Mouse (Mus musculus) brain, embryonic 18.5 days (tissue): Measurements from ENCODE around the gene Hyal5.

ENCODE experiments used
- DNase-seq: peaks from one replicate; pipeline ENCODE4 v3.0.0-alpha.2; 2012; ENCODE audit warnings: low read depth, low spot score

Hyal5 gene

GRCm38 (mm10) chr6:24857697-24858096, at the start of gene Hyal5:
Hyal5 (plus strand) TSS chr6:24857997.
- no peak for DNase-seq

DNA sequence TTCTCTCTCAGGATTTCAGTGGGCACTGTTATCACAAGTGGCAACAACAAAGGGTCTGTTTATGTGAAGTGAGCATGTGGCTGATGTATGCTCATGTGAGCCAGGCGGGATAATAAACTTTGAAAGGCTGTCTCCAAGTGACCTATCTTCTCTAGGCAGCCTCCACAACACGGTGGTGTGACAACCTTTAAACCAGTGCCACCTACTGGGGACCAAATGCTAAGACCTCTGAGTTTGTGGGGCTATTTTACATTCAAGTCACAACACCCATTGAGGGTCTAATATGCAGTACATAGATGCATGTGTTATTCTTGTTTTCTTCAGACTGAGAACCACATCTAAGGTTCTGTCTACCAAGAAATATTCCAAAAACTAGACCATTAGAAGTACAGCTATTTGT, 35.7 kb upstream of the Hyal5 start:
- DNase-seq: no peak

DNA sequence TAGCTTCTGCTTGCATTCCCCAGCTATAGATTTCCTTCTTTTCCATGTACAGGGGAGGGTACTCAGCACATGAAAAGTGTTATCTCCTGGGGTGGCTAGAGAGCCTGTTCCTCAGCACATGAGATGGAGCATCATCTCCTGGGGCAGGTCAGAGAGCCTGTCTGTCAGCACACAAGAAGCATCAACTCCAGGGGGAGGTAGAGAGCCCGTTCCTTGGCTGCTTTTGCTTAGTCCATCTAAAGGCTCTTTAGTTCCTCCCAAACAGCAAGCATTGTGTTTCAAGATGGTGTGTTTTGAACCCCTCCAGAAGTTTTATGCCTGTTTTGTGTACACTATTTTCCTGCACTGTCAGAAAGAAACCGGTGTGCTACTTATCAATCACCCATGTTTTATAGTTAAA, 2.5 kb downstream of the Hyal5 start:
- DNase-seq: no peak

- no peak for DNase-seq
These were observed 5.9 kb downstream of the Hyal5 start for GRCm38 (mm10) chr6:24863649-24864048.

DNA sequence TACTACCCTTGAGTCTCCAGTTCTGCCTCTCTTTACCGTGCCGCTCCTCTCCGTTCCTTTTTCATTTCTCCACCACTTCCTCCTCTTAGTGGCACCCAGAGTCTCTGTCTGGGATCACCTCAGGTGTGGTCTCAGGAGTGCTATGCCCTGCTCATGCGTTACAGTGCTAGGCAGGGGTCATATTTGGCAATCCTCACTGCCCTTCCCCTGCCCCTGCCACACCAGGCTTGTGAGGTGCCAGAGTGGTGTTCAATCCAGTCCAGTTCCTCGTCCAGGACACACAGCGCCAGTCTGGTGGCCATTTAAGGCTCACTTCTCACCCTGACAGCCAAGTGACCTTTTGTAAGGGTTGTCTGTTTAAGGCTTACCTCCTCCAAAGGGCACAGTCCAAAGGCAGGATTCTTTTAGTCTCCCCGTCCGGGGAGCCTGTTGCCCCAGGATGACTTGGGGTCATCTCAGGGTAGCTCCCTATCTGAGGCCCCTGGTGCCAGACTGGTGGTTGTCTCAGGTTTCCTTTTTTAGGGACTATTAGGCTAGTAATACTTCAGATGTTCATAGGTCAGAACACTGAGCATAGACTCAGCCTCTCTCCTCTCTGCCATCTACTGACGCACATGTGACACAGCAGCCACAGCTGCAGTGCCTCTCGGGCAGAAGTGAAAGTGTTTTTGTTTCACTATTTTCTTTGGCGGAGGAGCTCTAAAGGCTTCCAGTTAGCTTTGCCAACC, 36.5 kb downstream of the Hyal5 start:
- DNase-seq: no peak

- DNase-seq: no peak
These were observed 37.0 kb downstream of the Hyal5 start for GRCm38 (mm10) chr6:24894874-24895183.

DNA sequence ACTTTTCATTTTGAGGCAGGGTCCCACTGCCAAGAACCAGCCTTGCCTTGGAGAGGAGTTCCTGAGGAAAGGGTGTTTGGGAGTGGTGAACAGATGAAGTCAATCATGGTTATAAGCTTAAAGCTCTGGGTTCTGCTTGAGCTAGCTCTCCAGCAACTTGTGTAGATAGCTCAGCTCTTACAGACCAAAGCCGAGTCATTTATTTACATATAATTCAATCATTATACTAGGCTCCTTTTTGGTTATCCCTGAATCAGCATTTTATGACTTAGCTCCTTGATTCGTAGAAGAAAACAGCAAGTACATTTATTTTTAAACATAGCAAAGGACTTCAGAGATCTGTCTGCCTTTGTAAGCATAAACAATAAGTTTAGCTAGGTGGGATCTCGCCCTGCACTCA, 47.3 kb downstream of the Hyal5 start:
- no peak for DNase-seq

- DNase-seq: no peak
These were observed 50.0 kb downstream of the Hyal5 start for GRCm38 (mm10) chr6:24907824-24908223.

DNA sequence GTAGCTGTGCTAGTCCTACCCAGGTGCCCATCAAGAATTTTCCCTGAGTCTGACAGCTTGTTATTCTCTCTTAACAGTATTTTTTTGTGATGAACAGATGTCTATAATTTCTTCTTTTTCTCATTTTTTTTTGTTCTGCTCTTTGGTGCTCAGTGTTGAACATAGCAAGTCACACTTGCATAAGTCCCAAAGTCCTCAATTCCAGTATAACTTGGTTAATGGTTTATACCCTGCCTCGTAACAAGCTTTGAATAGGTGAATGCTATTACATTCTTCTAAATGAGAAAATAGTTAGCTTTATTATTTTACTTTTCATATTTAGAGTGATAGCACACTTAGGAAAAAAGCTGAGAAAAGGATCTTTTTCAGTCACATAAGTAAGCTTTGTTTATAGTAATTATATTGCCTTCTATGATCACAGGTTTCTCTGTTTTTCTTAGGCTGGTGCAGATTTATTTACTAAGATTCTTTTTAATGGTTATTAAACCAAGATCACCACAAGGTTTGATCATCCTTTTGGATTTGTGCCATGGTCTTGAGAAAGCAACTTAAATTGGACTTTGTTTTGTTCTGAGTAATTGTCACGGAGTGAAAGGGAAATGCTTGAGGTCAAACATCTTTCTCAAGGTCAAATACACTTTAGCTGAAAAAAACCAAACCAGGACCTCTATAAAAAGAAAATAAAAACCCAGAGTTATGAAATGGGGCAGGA, 52.4 kb downstream of the Hyal5 start:
- no peak for DNase-seq

DNA sequence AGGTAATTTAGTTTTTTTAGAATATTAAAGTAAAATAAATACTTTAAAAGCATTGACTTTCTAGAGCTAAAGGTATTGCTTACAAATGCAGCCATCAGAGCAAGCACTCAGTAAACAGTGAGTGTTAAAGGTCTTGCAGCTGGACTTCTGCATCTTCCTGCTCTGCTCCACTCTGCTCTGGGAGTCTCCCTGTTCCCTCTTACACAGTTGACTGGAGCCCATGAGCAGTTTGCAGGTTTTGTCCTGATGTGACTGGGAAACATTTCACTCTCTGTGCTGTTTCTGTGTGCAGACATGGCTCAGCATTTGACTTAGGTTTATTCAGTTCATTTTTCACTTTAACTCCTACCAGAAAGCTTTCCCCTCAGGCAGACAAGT, 52.9 kb downstream of the Hyal5 start:
- DNase-seq: no peak

DNA sequence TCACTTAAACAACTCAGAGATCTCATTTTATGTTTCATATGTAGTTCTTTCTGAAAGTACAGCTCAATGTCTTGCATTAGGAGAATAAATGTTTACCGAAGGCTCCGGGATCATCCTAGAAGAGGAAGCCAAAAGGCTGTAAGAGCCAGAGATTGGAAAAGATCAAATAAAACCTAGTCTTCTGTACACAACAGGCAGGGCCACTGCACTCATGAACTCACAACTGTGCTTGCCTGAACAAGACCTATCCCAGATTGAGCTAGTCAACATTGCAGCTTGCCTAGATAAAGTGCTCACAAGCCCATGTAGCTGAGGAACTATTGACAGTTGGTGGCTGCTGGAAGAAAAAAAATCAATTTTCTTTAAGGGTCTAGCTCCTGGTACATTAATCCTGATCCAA, 55.8 kb downstream of the Hyal5 start:
- no peak for DNase-seq

DNA sequence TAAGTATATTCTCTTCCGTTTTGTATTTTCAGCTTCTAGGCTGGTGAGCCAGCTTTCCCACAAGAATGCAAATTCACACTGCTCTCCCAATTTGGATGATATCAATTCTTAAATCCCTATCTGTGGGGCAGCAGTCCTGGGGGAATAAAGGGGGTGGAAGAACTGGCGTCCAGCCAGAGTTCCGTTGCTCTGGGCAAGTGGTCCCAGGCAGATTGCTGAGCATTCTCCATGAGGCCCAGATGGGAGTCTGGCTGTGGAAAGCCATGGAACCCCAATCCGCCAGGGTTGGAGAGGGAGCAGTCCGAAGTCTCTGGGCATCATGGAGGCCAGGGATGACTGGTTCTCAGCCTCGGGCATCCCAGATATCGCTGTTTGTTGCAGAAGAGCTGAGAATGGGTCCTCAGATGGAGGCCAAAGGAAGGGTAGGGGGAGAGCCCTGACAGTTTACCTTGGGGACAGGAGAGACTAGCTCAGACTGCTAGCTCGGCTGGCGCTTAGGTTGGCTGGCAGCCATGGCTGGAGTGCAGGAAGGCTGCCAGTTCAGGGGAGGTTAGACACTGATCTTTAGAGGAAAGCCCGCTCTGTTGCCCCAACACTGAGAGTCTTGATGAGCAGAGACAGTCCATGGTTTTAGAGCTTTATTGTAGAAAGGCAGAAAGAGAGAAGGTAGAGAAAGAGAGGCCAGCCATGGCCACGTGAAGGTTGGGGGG, 67.4 kb downstream of the Hyal5 start:
- no peak for DNase-seq
